Mouse (Mus musculus): ENCODE data around the gene Tmprss6. TPM values are rescaled to one million over a fixed set of nuclear protein-coding genes. Genes with fewer than 3 reads are reported as not detected.

The Tmprss6 gene
- 0.23 and 0.31 TPM in 2 replicates for polyA plus RNA-seq (2015; fragmentation: Nextera tagmentation; extraction: Ambion mirVana)

- H3K4me3 ChIP-seq = no peak within 1 kb of the TSS
- H3K9ac ChIP-seq = no peak within 1 kb of the TSS
- H3K9me3 ChIP-seq = no peaks in the 10 kb centered on the region
- WGBS = 79% methylated on average over 7 of the region's 7 CpGs
- H3K4me2 ChIP-seq = no peak within 1 kb of the TSS
- H3K27me3 ChIP-seq = no peaks in the 10 kb centered on the region
- no peak for ATAC-seq (ENCODE audit: low FRiP score)
- no peak within 1 kb of the TSS for H3K27ac ChIP-seq
- no peaks in the 10 kb centered on the region for H3K4me1 ChIP-seq (replicated peaks)
- no peaks in the 10 kb centered on the region for H3K36me3 ChIP-seq
These were observed at the start of gene Tmprss6 for GRCm38 (mm10) chr15:78468379-78468937. Gene Tmprss6, minus strand, starts transcription at chr15:78468634.

- Histone ChIP-seq H3K27ac (no peak overlapping the region), H3K4me2 (no peak overlapping the region), H3K36me3 (no peaks in the 10 kb centered on the region), H3K4me3 (no peak overlapping the region), H3K9me3 (no peaks in the 10 kb centered on the region), H3K4me1 (replicated peaks) (0 out of 2 replicates have a peak, but pooled peaks cover 5% of the 10 kb centered on the region), H3K27me3 (no peaks in the 10 kb centered on the region), H3K9ac (no peak overlapping the region)
- no peak for ATAC-seq (ENCODE audit: low FRiP score)
- 73% methylated on average over 7 of the region's 7 CpGs for WGBS
These were observed 49.8 kb upstream of the Tmprss6 start for GRCm38 (mm10) chr15:78518221-78518620.

- 92% methylated on average over 6 of the region's 6 CpGs for WGBS
- Histone ChIP-seq H3K27me3 (no peaks in the 10 kb centered on the region), H3K4me1 (replicated peaks) (0 out of 2 replicates have a peak, but pooled peaks cover 5% of the 10 kb centered on the region), H3K9me3 (no peaks in the 10 kb centered on the region), H3K4me2 (no peak overlapping the region), H3K4me3 (no peak overlapping the region), H3K27ac (no peak overlapping the region), H3K36me3 (no peaks in the 10 kb centered on the region), H3K9ac (0 out of 2 replicates have a peak overlapping the region, but pooled peaks have one; percentile 19)
- ATAC-seq (ENCODE audit: low FRiP score) = no peak
These were observed 47.3 kb upstream of the Tmprss6 start for GRCm38 (mm10) chr15:78515759-78516158.

- Histone ChIP-seq H3K4me2 (no peak overlapping the region), H3K4me3 (no peak overlapping the region), H3K9ac (no peak overlapping the region), H3K27ac (no peak overlapping the region), H3K36me3 (no peaks in the 10 kb centered on the region), H3K4me1 (replicated peaks) (peaks cover 7% of the 10 kb centered on the region), H3K9me3 (no peaks in the 10 kb centered on the region), H3K27me3 (no peaks in the 10 kb centered on the region)
- 26% methylated on average over 7 of the region's 7 CpGs for WGBS
- ATAC-seq (ENCODE audit: low FRiP score) = no peak
These were observed 46.1 kb upstream of the Tmprss6 start for GRCm38 (mm10) chr15:78514393-78515146.

- Histone ChIP-seq H3K9ac (no peak overlapping the region), H3K4me1 (replicated peaks) (peaks cover 7% of the 10 kb centered on the region), H3K36me3 (no peaks in the 10 kb centered on the region), H3K27ac (no peak overlapping the region), H3K4me3 (no peak overlapping the region), H3K4me2 (no peak overlapping the region), H3K9me3 (no peaks in the 10 kb centered on the region), H3K27me3 (no peaks in the 10 kb centered on the region)
- 91% methylated on average over 14 of the region's 14 CpGs for WGBS
- no peak for ATAC-seq (ENCODE audit: low FRiP score)
These were observed 44.6 kb upstream of the Tmprss6 start for GRCm38 (mm10) chr15:78513019-78513418.

GRCm38 (mm10) chr15:78511951-78512350, 43.5 kb upstream of the Tmprss6 start:
- WGBS = 83% methylated on average over 7 of the region's 7 CpGs
- H3K27me3 ChIP-seq = no peaks in the 10 kb centered on the region
- no peaks in the 10 kb centered on the region for H3K36me3 ChIP-seq
- H3K27ac ChIP-seq = no peak overlapping the region
- H3K4me3 ChIP-seq = no peak overlapping the region
- H3K4me1 ChIP-seq (replicated peaks) = peaks cover 7% of the 10 kb centered on the region
- no peaks in the 10 kb centered on the region for H3K9me3 ChIP-seq
- no peak overlapping the region for H3K9ac ChIP-seq
- no peak for ATAC-seq (ENCODE audit: low FRiP score)
- no peak overlapping the region for H3K4me2 ChIP-seq

GRCm38 (mm10) chr15:78510736-78511135, 42.3 kb upstream of the Tmprss6 start:
- ATAC-seq (ENCODE audit: low FRiP score) = no peak
- Histone ChIP-seq H3K4me1 (replicated peaks) (peaks cover 7% of the 10 kb centered on the region), H3K27ac (no peak overlapping the region), H3K36me3 (no peaks in the 10 kb centered on the region), H3K9me3 (no peaks in the 10 kb centered on the region), H3K9ac (no peak overlapping the region), H3K4me2 (no peak overlapping the region), H3K4me3 (no peak overlapping the region), H3K27me3 (no peaks in the 10 kb centered on the region)
- WGBS = 95% methylated on average over 6 of the region's 6 CpGs

GRCm38 (mm10) chr15:78510121-78510576, 41.7 kb upstream of the Tmprss6 start:
- Histone ChIP-seq H3K27ac (no peak overlapping the region), H3K9ac (no peak overlapping the region; the same call in 1 of the 2 replicates), H3K27me3 (no peaks in the 10 kb centered on the region), H3K4me2 (no peak overlapping the region), H3K4me1 (replicated peaks) (peaks cover 7% of the 10 kb centered on the region), H3K9me3 (0 out of 2 replicates have a peak, but pooled peaks cover 2% of the 10 kb centered on the region), H3K4me3 (no peak overlapping the region), H3K36me3 (no peaks in the 10 kb centered on the region)
- 57% methylated on average over 8 of the region's 8 CpGs for WGBS
- ATAC-seq (ENCODE audit: low FRiP score) = no peak

GRCm38 (mm10) chr15:78509297-78509899, 41.0 kb upstream of the Tmprss6 start:
- 44% methylated on average over 12 of the region's 12 CpGs for WGBS
- Histone ChIP-seq H3K9me3 (0 out of 2 replicates have a peak, but pooled peaks cover 4% of the 10 kb centered on the region), H3K27me3 (no peaks in the 10 kb centered on the region), H3K9ac (no peak overlapping the region), H3K36me3 (no peaks in the 10 kb centered on the region), H3K4me1 (replicated peaks) (peaks cover 7% of the 10 kb centered on the region), H3K4me2 (no peak overlapping the region), H3K27ac (no peak overlapping the region), H3K4me3 (no peak overlapping the region)
- no peak for ATAC-seq (ENCODE audit: low FRiP score)

GRCm38 (mm10) chr15:78508443-78508842, 40.0 kb upstream of the Tmprss6 start:
- no peak for ATAC-seq (ENCODE audit: low FRiP score)
- no peaks in the 10 kb centered on the region; the same call in 1 of the 2 replicates for H3K27me3 ChIP-seq
- H3K27ac ChIP-seq = peak overlapping the region; percentile 62
- no peak overlapping the region for H3K4me2 ChIP-seq
- no peak overlapping the region for H3K9ac ChIP-seq
- no peak overlapping the region for H3K4me3 ChIP-seq
- H3K36me3 ChIP-seq = no peaks in the 10 kb centered on the region
- H3K4me1 ChIP-seq (replicated peaks) = peaks cover 7% of the 10 kb centered on the region
- WGBS = 67% methylated on average over 7 of the region's 7 CpGs
- H3K9me3 ChIP-seq = 0 out of 2 replicates have a peak, but pooled peaks cover 4% of the 10 kb centered on the region

GRCm38 (mm10) chr15:78505541-78505940, 37.1 kb upstream of the Tmprss6 start:
- 74% methylated on average over 3 of the region's 3 CpGs for WGBS
- Histone ChIP-seq H3K9ac (no peak overlapping the region), H3K27me3 (peaks cover 4% of the 10 kb centered on the region; the same call in 1 of the 2 replicates), H3K4me3 (no peak overlapping the region), H3K4me2 (no peak overlapping the region), H3K36me3 (no peaks in the 10 kb centered on the region), H3K4me1 (replicated peaks) (peaks cover 7% of the 10 kb centered on the region), H3K9me3 (0 out of 2 replicates have a peak, but pooled peaks cover 4% of the 10 kb centered on the region), H3K27ac (no peak overlapping the region)
- ATAC-seq (ENCODE audit: low FRiP score) = no peak

GRCm38 (mm10) chr15:78504816-78505215, 36.4 kb upstream of the Tmprss6 start:
- no peak for ATAC-seq (ENCODE audit: low FRiP score)
- no peak overlapping the region for H3K27ac ChIP-seq

More at GRCm38 (mm10) chr15:78504816-78505215, 36.4 kb upstream of the Tmprss6 start:
- no peak overlapping the region for H3K9ac ChIP-seq
- H3K4me1 ChIP-seq (replicated peaks) = peaks cover 2% of the 10 kb centered on the region
- H3K27me3 ChIP-seq = peaks cover 4% of the 10 kb centered on the region; the same call in 1 of the 2 replicates
- 0 out of 2 replicates have a peak, but pooled peaks cover 4% of the 10 kb centered on the region for H3K9me3 ChIP-seq
- H3K36me3 ChIP-seq = no peaks in the 10 kb centered on the region
- 92% methylated on average over 5 of the region's 5 CpGs for WGBS
- H3K4me3 ChIP-seq = no peak overlapping the region
- H3K4me2 ChIP-seq = no peak overlapping the region
